Mouse (Mus musculus): ENCODE data around the gene Tmem151b.

Tmem151b gene

DNA sequence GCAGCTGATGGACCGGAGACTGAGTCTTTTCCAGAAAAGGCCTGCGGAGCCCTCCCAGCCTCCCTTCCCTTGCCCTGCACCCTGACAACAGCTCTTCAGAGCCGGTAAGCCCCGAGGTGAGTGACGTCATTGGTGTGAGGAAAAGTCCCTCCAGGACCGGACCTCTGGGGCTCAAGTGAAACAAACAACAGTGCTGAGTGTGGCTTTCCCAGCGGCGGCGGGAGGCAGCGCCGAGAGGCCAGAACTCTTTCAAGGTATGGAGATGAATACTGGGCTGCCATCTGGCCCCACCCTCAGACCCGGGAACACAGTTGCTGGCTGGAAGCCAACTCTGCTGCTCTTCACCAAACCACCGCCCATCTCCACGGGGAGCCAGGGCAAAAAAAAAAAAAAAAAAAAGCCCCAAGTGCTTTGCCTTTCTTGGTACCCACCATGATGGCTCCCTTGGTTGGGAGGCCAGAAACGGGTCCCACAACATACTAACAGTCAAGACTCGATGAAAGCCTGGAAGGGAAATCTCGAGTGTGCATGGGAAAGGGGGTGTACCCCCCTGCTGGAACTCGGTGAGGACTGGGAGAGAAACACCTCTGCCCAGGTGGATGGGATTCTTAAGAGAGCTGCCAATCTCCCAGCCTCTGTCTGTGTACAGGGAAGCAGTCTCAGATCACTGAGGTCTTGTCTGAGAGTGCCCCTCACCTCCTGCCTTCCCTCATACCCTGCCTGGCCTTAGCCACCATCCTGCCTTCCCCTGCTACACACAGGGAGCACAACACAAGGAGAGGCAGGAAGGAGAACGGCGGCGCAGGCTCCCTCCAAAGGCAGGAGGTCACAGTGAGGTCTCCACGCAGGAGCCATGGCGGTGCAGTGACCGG, 5.2 kb downstream of the Tmem151b start:
- peak; percentile 50 to 70 for DNase-seq

DNA sequence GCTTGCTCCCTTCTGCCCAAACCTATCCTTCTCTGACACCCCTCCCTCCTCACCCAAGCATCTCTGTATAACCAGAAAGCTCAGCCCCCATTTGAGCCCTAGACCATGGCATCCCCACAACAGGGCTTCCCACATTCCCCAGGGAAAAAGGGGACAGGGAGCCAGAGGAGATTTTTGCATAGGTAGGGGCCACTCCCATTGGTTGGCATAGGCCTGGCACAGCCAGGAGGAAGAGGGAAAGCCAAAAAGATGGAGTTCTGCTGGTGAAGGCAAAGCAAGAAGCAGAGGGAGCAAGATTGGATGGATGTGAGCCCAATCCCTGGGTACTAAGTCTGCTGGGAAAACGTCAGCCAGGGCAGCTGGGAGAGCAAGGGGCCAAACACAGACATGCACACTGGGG, 6.4 kb downstream of the Tmem151b start:
- peak in 1 of 2 experiments; percentile 44 for DNase-seq

GRCm38 (mm10) chr17:45542705-45543104, 6.8 kb downstream of the Tmem151b start:
- peak; percentile 61 to 70 for DNase-seq

DNA sequence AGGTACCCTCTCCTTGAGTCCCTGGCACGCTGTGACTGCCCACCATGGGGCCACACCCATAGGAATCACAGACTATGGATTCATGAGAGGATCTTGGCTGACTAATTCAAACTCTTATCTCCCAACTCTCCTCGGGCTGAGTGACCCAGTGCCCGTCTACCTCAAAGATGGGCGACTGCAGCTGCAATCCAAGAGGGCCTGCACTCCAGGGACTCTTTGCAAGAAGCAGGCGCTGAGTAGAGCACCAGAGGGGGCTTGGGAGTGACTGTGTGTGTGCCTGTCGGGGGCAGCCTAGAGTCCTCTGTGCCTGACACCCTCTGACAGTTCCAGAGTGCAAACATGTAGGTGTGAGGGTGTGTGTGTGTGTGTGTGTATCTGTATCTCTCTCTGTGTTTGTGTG, 7.3 kb downstream of the Tmem151b start:
- no peak for DNase-seq

DNA sequence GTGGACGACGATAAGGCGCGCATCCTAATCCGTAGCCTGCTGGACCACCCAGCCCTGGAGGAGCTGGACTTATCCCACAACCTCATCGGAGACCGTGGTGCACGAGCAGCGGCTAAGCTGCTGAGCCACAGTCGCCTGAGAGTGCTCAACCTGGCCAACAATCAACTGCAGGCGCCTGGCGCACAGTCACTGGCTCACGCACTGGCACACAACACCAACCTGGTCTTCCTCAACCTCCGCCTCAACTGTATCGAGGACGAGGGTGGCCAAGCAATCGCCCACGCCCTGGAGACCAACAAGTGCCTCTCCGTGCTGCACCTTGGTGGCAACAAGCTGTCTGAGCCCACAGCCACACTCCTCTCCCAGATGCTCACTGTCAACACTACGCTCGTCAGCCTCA, 9.8 kb downstream of the Tmem151b start:
- no peak for DNase-seq

- no peak for DNase-seq
Observed at GRCm38 (mm10) chr17:45538394-45538793, 11.1 kb downstream of the Tmem151b start.

GRCm38 (mm10) chr17:45536264-45536663, 13.2 kb downstream of the Tmem151b start:
- DNase-seq = no peak

- DNase-seq = no peak
Observed at GRCm38 (mm10) chr17:45532896-45533295, 16.6 kb downstream of the Tmem151b start.

GRCm38 (mm10) chr17:45530346-45530782, 19.1 kb downstream of the Tmem151b start:
- peak; percentile 88 to 92 for DNase-seq

- peak in 1 of 2 experiments; percentile 60 for DNase-seq
Observed at GRCm38 (mm10) chr17:45526571-45526970, 22.9 kb downstream of the Tmem151b start.

- no peak for DNase-seq
Observed at GRCm38 (mm10) chr17:45524961-45525360, 24.5 kb downstream of the Tmem151b start.

GRCm38 (mm10) chr17:45523263-45523662, 26.2 kb downstream of the Tmem151b start, which contains the start of gene Tcte1:
TSS of gene Tcte1 (plus strand) at chr17:45523434.
- DNase-seq = no peak

DNA sequence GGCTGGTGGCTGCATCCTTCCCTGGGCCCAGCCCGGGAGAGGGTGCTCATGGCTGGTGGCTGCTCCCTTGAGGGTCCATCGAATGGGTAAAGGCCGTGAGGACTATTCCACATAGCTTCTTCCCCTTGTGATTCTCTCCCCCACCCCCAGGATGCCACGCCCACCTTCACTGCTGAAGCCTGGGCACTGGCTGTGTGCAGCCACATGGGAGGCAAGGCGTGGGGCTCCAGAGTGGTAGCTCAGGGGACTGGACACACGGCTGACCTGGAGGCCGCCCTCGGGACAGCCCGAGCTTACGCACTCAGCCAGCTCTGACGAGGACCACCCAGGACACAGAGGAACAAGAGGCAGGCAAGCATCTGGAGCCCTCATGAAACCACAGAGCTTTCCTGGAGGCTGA, 29.3 kb downstream of the Tmem151b start:
- DNase-seq = no peak

DNA sequence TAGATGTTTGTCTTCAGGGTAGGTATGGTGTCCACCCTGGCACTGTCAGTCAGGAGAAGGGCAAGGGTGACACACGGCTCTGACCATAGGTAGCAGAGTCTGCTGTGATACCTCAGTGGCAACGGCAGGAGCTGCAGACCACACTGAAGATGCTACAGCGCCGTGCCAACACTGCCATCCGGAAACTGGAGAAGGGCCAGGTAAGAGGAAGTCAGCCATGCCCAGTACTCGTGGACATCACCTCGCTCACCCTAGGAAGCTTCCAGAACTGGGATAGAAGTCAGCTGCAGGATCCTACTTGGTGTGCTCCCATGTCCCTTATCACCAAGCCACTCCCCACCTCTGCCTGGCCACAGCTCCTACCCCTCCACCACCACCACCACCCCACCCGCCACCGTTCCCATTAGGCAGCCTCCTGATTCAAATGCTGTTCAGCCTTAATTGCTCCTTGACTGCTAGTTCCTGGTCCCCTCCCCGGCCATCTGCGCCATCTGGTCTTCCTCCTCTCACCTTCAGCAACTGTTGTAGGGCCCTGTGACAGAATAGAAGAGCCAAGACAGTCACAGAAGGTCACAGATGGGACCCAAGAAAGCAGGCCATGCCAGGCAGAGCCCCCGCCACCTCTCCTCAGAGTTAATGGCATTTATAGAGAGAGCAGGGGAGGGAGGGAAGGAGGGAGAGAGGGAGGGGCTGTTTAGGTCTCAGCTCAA, 30.6 kb downstream of the Tmem151b start:
- peak; percentile 87 to 93 for DNase-seq

- DNase-seq = no peak
Observed at GRCm38 (mm10) chr17:45517549-45518215, 31.8 kb downstream of the Tmem151b start.

DNA sequence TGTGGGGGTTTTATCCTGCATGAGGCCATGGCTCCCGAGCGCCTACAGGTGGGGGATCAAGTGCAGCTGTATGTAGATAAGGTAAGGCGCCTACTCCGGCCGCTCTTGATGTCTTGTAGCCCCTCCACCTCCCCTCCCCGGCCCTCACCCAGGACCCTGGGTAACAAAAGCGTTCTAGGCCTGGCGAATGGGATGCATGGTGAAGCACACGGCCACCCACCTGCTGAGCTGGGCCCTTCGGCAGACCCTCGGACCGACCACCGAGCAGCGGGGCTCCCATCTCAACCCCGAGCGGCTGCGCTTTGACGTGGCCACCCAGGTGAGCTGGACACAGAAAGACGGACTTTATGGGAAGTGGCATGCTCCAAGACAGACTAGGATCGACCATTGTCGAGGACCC, 32.3 kb downstream of the Tmem151b start:
- no peak for DNase-seq

DNA sequence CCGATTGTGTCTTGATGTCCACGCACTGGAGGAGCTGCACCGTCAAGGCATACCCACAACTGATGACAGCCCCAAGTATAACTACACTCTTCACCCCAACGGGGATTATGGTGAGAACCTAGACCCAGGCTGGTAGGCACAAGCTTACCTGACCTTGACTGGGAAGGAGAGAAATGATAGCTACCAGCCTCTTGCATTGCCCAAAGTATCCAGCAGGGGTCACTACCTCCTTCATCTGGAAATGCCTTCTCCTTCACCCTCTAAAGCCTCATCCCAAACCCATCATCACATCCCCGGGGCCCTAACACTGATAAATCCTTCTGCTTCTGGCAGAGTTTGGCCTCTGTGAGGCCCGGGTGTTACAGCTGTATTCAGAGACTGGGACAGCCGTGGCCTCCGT, 33.0 kb downstream of the Tmem151b start:
- DNase-seq = peak; percentile 92 to 94

- DNase-seq = no peak
Observed at GRCm38 (mm10) chr17:45515806-45516205, 33.7 kb downstream of the Tmem151b start.

- DNase-seq = no peak
Observed at GRCm38 (mm10) chr17:45515204-45515726, 34.2 kb downstream of the Tmem151b start.

DNA sequence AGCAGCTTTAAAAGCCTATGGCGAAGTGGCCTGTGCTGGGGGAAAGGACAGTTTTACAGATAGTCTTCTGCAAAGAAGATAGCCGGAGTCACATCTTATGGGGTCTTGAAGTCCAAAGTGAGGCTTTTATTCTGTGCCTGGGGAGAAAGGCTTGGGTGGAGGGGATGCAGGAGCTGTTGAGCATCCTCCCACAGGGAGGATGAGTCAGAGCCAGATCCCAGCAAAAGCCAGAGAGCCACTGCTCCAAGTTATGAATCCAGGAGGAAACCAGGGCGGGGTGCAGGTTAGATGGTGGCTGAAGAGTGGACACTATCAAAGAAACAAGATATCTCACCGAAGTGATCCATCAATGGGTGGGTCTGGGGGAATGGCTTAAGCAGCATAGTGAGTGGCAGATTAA, 37.7 kb downstream of the Tmem151b start:
- DNase-seq = no peak

DNA sequence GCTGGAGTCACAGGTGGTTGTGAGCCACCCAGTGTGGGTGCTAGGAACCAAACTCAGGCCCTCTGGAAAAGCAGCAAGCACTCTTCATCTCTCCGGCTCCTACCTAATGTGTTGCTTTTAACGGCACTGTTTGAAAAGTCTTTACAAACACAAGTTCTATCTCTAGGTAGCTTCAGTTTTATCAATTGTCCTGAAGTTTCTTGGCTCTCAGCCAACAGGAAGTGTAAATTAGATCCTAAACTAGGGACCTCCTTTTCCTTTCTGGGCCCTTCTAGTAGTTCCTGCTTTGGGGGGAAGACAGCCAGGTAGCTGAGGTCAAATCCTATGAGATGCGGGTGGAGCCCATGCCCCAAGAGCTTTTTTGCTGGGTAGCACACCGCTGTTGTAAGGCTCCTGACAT, 38.6 kb downstream of the Tmem151b start:
- DNase-seq = no peak

- peak; percentile 95 for DNase-seq
Observed at GRCm38 (mm10) chr17:45506700-45507189, 42.7 kb downstream of the Tmem151b start, which contains the start of gene Aars2. TSS of gene Aars2 (plus strand) at chr17:45506841.

Measured in cerebellum, adult 18-20 months (tissue).